Mouse (Mus musculus) lung, embryonic 14.5 days (tissue): ENCODE data around the gene Smim26. TPM values are rescaled to one million over a fixed set of nuclear protein-coding genes. Genes with fewer than 3 reads are reported as not detected.

Experiments
- ATAC-seq: fragments of 200-750 bp; cut with Nextera tagmentation; 2 replicates; pipeline ENCODE4 v1.8.0; 2017; ENCODE audit warnings: mild to moderate bottlenecking, moderate TSS enrichment, moderate library complexity; ENCODE audit not compliant: insufficient read depth
- DNase-seq: peaks from one replicate; pipeline ENCODE4 v3.0.0-alpha.2; 2015
- H3K27ac ChIP-seq: fragments of 300-500 bp; sonication (generic); 2 replicates; pipeline ENCODE4 v1.5.1; 2014; ENCODE audit warnings: low read depth, mild to moderate bottlenecking, moderate library complexity
- H3K27me3 ChIP-seq: fragments of 300-500 bp; sonication (generic); 2 replicates; pipeline ENCODE4 v1.6.1; 2014; ENCODE audit warnings: low read length, control low read depth; ENCODE audit not compliant: insufficient read depth
- H3K36me3 ChIP-seq: fragments of 300-500 bp; sonication (generic); 2 replicates; pipeline ENCODE4 v1.6.1; 2014; ENCODE audit warnings: control low read depth; ENCODE audit not compliant: insufficient read depth
- H3K4me1 ChIP-seq: fragments of 300-500 bp; sonication (generic); 2 replicates; pipeline ENCODE4 v1.6.1; 2014; ENCODE audit warnings: antibody characterized with exemption, control low read depth; ENCODE audit not compliant: insufficient read depth
- H3K4me2 ChIP-seq: fragments of 300-500 bp; sonication (generic); 2 replicates; pipeline ENCODE4 v1.6.1; 2014; ENCODE audit warnings: mild to moderate bottlenecking
- H3K4me3 ChIP-seq: fragments of 300-500 bp; sonication (generic); 2 replicates; pipeline ENCODE4 v1.5.1; 2014; ENCODE audit warnings: low read depth, low read length
- H3K9ac ChIP-seq: fragments of 300-500 bp; sonication (generic); 2 replicates; pipeline ENCODE4 v1.6.1; 2014
- H3K9me3 ChIP-seq: fragments of 300-500 bp; sonication (generic); 2 replicates; pipeline ENCODE4 v1.6.1; 2016; ENCODE audit warnings: low read depth, low read length, control low read depth
- CTCF ChIP-seq: IDR thresholded peaks from 2 replicates; pipeline ENCODE4 v1.5.1; 2016; ENCODE audit warnings: antibody characterized with exemption, low read depth
- WGBS: fragments of 180-500 bp; shearing (Covaris S2); extraction: QIAGEN DNeasy Blood & Tissue Kit; methylation state at CpG from one replicate; pipeline ENCODE4 v1.1.7; 2014; 5-methylcytosine and 5-hydroxymethylcytosine counted together
- microRNA-seq: library from miRNA; unstranded; fragments of <30 nt; microRNA quantifications from one replicate; pipeline ENCODE4, GENCODE M21; 2016; ENCODE audit warnings: borderline number of aligned reads
- polyA plus RNA-seq: library from polyadenylated mRNA; unstranded; fragments of >200 nt; fragmentation: Nextera tagmentation; extraction: Ambion mirVana; gene quantifications from 2 replicates; pipeline ENCODE4 v1.2.1, GENCODE M21; 2014

Smim26 gene
- polyA plus RNA-seq, 1 experiment from 2014 or later: 34.5 TPM

- DNase-seq (peak; percentile 83), ATAC-seq (peak; percentile 67; the same call in 1 of the 2 replicates)
- Histone ChIP-seq H3K27ac (no peak overlapping the region), H3K4me2 (no peak overlapping the region), H3K4me1 (no peaks in the 10 kb centered on the region), H3K4me3 (no peak overlapping the region), H3K27me3 (no peaks in the 10 kb centered on the region), H3K9me3 (no peaks in the 10 kb centered on the region), H3K36me3 (no peaks in the 10 kb centered on the region), H3K9ac (no peak overlapping the region)
- WGBS: 18% methylated on average over 5 of the region's 5 CpGs
- TF ChIP-seq CTCF: peak; percentile 94
Measured at GRCm38 (mm10) chr2:144635644-144636320, 41.9 kb downstream of the Smim26 start.

- ATAC-seq: no peak
- H3K4me3 ChIP-seq: no peak overlapping the region
- H3K9me3 ChIP-seq: no peaks in the 10 kb centered on the region
- no peak overlapping the region for H3K4me2 ChIP-seq
- no peaks in the 10 kb centered on the region for H3K4me1 ChIP-seq
- no peak overlapping the region for H3K27ac ChIP-seq
- 76% methylated on average over 4 of the region's 4 CpGs for WGBS
- TF ChIP-seq CTCF: no peak
- no peak for DNase-seq
- H3K27me3 ChIP-seq: no peaks in the 10 kb centered on the region
- H3K36me3 ChIP-seq: no peaks in the 10 kb centered on the region
- H3K9ac ChIP-seq: no peak overlapping the region
Measured at GRCm38 (mm10) chr2:144637204-144637603, 43.4 kb downstream of the Smim26 start.

GRCm38 (mm10) chr2:144637671-144638395, 44.0 kb downstream of the Smim26 start:
- no peaks in the 10 kb centered on the region for H3K36me3 ChIP-seq
- no peak overlapping the region for H3K4me2 ChIP-seq
- no peak overlapping the region for H3K27ac ChIP-seq
- no peaks in the 10 kb centered on the region for H3K9me3 ChIP-seq
- ATAC-seq (no peak), DNase-seq (no peak)
- no peak overlapping the region for H3K4me3 ChIP-seq
- TF ChIP-seq CTCF: no peak
- H3K27me3 ChIP-seq: no peaks in the 10 kb centered on the region
- 83% methylated on average over 12 of the region's 12 CpGs for WGBS
- H3K9ac ChIP-seq: no peak overlapping the region
- H3K4me1 ChIP-seq: no peaks in the 10 kb centered on the region

GRCm38 (mm10) chr2:144638719-144639118, 44.9 kb downstream of the Smim26 start:
- DNase-seq (peak; percentile 25), ATAC-seq (no peak)
- H3K4me1 ChIP-seq: no peaks in the 10 kb centered on the region
- H3K9me3 ChIP-seq: no peaks in the 10 kb centered on the region
- H3K9ac ChIP-seq: no peak overlapping the region
- 51% methylated on average over 4 of the region's 4 CpGs for WGBS
- H3K27me3 ChIP-seq: no peaks in the 10 kb centered on the region
- TF ChIP-seq CTCF: peak; percentile 64
- H3K36me3 ChIP-seq: no peaks in the 10 kb centered on the region
- H3K4me3 ChIP-seq: no peak overlapping the region
- no peak overlapping the region for H3K27ac ChIP-seq
- no peak overlapping the region for H3K4me2 ChIP-seq

- Histone ChIP-seq H3K4me2 (no peak overlapping the region), H3K4me1 (no peaks in the 10 kb centered on the region), H3K4me3 (no peak overlapping the region), H3K9ac (no peak overlapping the region), H3K9me3 (no peaks in the 10 kb centered on the region), H3K36me3 (no peaks in the 10 kb centered on the region), H3K27me3 (no peaks in the 10 kb centered on the region), H3K27ac (no peak overlapping the region)
- ATAC-seq: no peak
- TF ChIP-seq CTCF: no peak
- WGBS: 70% methylated on average over 7 of the region's 7 CpGs
- DNase-seq: no peak
Measured at GRCm38 (mm10) chr2:144640101-144640500, 46.2 kb downstream of the Smim26 start.

DNA sequence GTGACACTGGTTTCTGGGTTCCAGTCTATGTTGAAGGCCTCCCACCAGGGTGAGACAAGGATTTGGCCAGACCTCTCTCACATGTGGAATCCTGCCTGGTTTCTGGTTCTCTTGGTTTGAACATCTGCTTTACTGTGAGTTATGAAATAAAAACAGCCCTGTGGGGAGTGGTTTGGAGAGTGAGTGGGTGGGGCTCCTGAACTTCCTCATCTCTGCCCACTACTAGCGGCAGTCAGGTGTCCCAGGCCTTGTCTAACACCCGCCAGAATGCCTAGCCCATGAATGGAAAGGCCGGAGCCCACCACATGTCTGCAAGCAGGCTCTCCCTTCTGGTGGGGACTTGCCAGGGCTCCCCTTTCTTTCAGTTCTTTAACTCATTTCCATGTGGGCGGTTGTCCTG, 48.1 kb downstream of the Smim26 start:
- WGBS: 79% methylated on average over 4 of the region's 4 CpGs
- Histone ChIP-seq H3K4me3 (no peak overlapping the region), H3K27me3 (no peaks in the 10 kb centered on the region), H3K36me3 (no peaks in the 10 kb centered on the region), H3K4me2 (no peak overlapping the region), H3K9me3 (no peaks in the 10 kb centered on the region), H3K4me1 (no peaks in the 10 kb centered on the region), H3K9ac (no peak overlapping the region), H3K27ac (no peak overlapping the region)
- no peak for DNase-seq
- TF ChIP-seq CTCF: no peak
- peak; percentile 24; the same call in 1 of the 2 replicates for ATAC-seq

Small RNAs within 50 kb of the gene (microRNA-seq; reads per million reads assigned to microRNA genes)
- gene Gm24823: not detected

Other genes with a start within 250 kb of the Smim26 start
- gene Kat14, start 225.1 kb upstream of the Smim26 start, polyA plus RNA-seq: 40.1 and 43.7 TPM in 2 replicates
- gene Pet117, start 225.1 kb upstream of the Smim26 start, polyA plus RNA-seq: 0.80 and 1.4 TPM in 2 replicates
- gene Dzank1, start 66.6 kb upstream of the Smim26 start, polyA plus RNA-seq: 0.67 and 2.0 TPM in 2 replicates
- gene Polr3f, start 66.3 kb upstream of the Smim26 start, polyA plus RNA-seq: 28.1 and 29.7 TPM in 2 replicates
- 60.4 and 64.1 TPM in 2 replicates for gene Rbbp9, start 43.2 kb upstream of the Smim26 start, polyA plus RNA-seq
- 89.1 and 93.1 TPM in 2 replicates for gene Sec23b, start 37.8 kb upstream of the Smim26 start, polyA plus RNA-seq
- gene Dtd1, start 5.8 kb downstream of the Smim26 start, polyA plus RNA-seq: 35.0 and 39.9 TPM in 2 replicates
- gene Scp2d1, start 229.6 kb downstream of the Smim26 start, polyA plus RNA-seq: not detected in 2 replicates